Comparison of ENCODE assay signal across 7 mouse cellular contexts in the genomic region with DNA sequence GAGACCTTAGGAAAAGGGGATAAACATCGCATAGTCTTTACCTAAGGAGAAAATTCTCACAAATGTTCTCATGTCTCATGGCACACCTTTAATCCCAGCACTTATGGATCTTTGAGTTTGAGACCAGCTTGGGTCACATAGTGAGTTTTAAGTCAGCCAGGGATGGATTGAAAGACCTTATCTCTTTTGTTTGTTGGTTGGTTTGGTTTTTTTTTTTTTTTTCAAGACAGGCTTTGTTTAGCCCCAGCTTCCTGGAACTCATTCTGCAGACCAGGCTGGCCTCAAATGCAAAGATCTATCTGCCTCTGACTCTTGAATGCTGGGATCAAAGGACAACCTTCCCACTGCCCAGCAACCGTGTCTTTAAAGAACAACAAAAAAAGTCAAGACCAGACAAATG. TPM values are rescaled to one million over a fixed set of nuclear protein-coding genes. Genes with fewer than 3 reads are reported as not detected.
DNase-seq lines count a peak whose midpoint lies in the region; ATAC-seq and TF ChIP-seq lines count a peak whose summit lies in the region.

No protein-coding gene starts in this region.

- WGBS in lung, embryonic 16.5 days = 46% methylated on average over 2 of the region's 2 CpGs
- WGBS in forebrain, embryonic 14.5 days = 53% methylated on average over 2 of the region's 2 CpGs
- WGBS in liver, embryonic 11.5 days = 54% methylated on average over 2 of the region's 2 CpGs
- 46% methylated on average over 2 of the region's 2 CpGs for WGBS in stomach, postnatal 0 days
- WGBS in thymus, adult 2 months = 62% methylated on average over 2 of the region's 2 CpGs

- peaks cover 15% of the 10 kb centered on the region for H3K4me1 ChIP-seq in lung, embryonic 16.5 days (replicated peaks; ENCODE audit: control insufficient read depth, insufficient read depth, low read length)
- peaks cover 11% of the 10 kb centered on the region for H3K4me1 ChIP-seq in forebrain, embryonic 14.5 days (ENCODE audit: control insufficient read depth, insufficient read depth, low read length)
- H3K4me1 ChIP-seq in liver, embryonic 11.5 days (replicated peaks; ENCODE audit: control insufficient read depth, insufficient read depth, low read length) = peaks cover 20% of the 10 kb centered on the region
- peaks cover 4% of the 10 kb centered on the region; the same call in 1 of the 2 replicates for H3K4me1 ChIP-seq in stomach, postnatal 0 days (replicated peaks; ENCODE audit: control insufficient read depth, insufficient read depth)
- H3K4me1 ChIP-seq in thymus, adult 2 months (replicated peaks; ENCODE audit: control insufficient read depth, insufficient read depth, low read length) = peaks cover 12% of the 10 kb centered on the region

- TF ChIP-seq EP300 in stomach, postnatal 0 days (optimal IDR thresholded peaks at IDR 0.05) = no peak

- H3K36me3 ChIP-seq in lung, embryonic 16.5 days (ENCODE audit: control insufficient read depth, insufficient read depth, low read length) = no peaks in the 10 kb centered on the region
- H3K36me3 ChIP-seq in forebrain, embryonic 14.5 days (ENCODE audit: control insufficient read depth, insufficient read depth, low read length) = no peaks in the 10 kb centered on the region
- H3K36me3 ChIP-seq in liver, embryonic 11.5 days (ENCODE audit: control insufficient read depth, insufficient read depth, low read length) = no peaks in the 10 kb centered on the region
- no peaks in the 10 kb centered on the region for H3K36me3 ChIP-seq in stomach, postnatal 0 days (ENCODE audit: control insufficient read depth, insufficient read depth, low read length)
- no peaks in the 10 kb centered on the region for H3K36me3 ChIP-seq in thymus, adult 2 months (ENCODE audit: control insufficient read depth, insufficient read depth, low read length)

- no peak for TF ChIP-seq CTCF in stomach, postnatal 0 days (IDR thresholded peaks at IDR 0.05; ENCODE audit: low read depth)
- TF ChIP-seq CTCF in thymus, adult 2 months (IDR thresholded peaks at IDR 0.05; ENCODE audit: borderline replicate concordance, control insufficient read depth, extremely low read depth, insufficient read depth, low read length, poor library complexity) = no peak

- ATAC-seq in lung, embryonic 16.5 days (ENCODE audit: low read depth) = no peak
- ATAC-seq in forebrain, embryonic 14.5 days = no peak
- no peak for ATAC-seq in liver, embryonic 11.5 days (replicated peaks; ENCODE audit: low FRiP score)
- ATAC-seq in stomach, postnatal 0 days (ENCODE audit: low FRiP score, low TSS enrichment) = no peak

- H3K4me2 ChIP-seq in lung, embryonic 16.5 days (ENCODE audit: low read depth, low read length) = peak overlapping the region; percentile 71
- peak overlapping the region; percentile 81 for H3K4me2 ChIP-seq in forebrain, embryonic 14.5 days (ENCODE audit: low read length)
- peak overlapping the region; percentile 81 for H3K4me2 ChIP-seq in liver, embryonic 11.5 days
- H3K4me2 ChIP-seq in stomach, postnatal 0 days (replicated peaks; ENCODE audit: low read depth) = peak overlapping the region; percentile 62

- H3K9ac ChIP-seq in lung, embryonic 16.5 days (ENCODE audit: low read length) = peak overlapping the region; percentile 94
- H3K9ac ChIP-seq in forebrain, embryonic 14.5 days (ENCODE audit: low read length) = peak overlapping the region; percentile 98; the same call in 1 of the 2 replicates
- H3K9ac ChIP-seq in liver, embryonic 11.5 days (ENCODE audit: low read depth, low read length) = peak overlapping the region; percentile 99
- no peak overlapping the region for H3K9ac ChIP-seq in stomach, postnatal 0 days (ENCODE audit: low read length)

- H3K27me3 ChIP-seq in lung, embryonic 16.5 days (ENCODE audit: control insufficient read depth, insufficient read depth, low read depth, low read length) = no peaks in the 10 kb centered on the region
- no peaks in the 10 kb centered on the region for H3K27me3 ChIP-seq in forebrain, embryonic 14.5 days (replicated peaks; ENCODE audit: control insufficient read depth, insufficient read depth, low read length)
- no peaks in the 10 kb centered on the region for H3K27me3 ChIP-seq in liver, embryonic 11.5 days (replicated peaks; ENCODE audit: control insufficient read depth, insufficient read depth, low read length)
- no peaks in the 10 kb centered on the region for H3K27me3 ChIP-seq in stomach, postnatal 0 days (ENCODE audit: control insufficient read depth, insufficient read depth, low read length)
- no peaks in the 10 kb centered on the region for H3K27me3 ChIP-seq in thymus, adult 2 months (ENCODE audit: control insufficient read depth, insufficient read depth, low read length)

- H3K9me3 ChIP-seq in lung, embryonic 16.5 days (ENCODE audit: control insufficient read depth, low read length) = peaks cover 5% of the 10 kb centered on the region; the same call in 1 of the 2 replicates
- no peaks in the 10 kb centered on the region; the same call in 1 of the 2 replicates for H3K9me3 ChIP-seq in forebrain, embryonic 14.5 days (replicated peaks; ENCODE audit: control insufficient read depth, low read length)
- H3K9me3 ChIP-seq in liver, embryonic 11.5 days (ENCODE audit: control insufficient read depth, low read length) = no peaks in the 10 kb centered on the region
- no peaks in the 10 kb centered on the region for H3K9me3 ChIP-seq in stomach, postnatal 0 days (ENCODE audit: control insufficient read depth, low read length)

- no peak for DNase-seq in lung, adult 18-20 months
- DNase-seq in forebrain, embryonic 14.5 days (ENCODE audit: low spot score) = no peak
- DNase-seq in liver, embryonic 11.5 days (ENCODE audit: low spot score) = no peak
- no peak for DNase-seq in stomach, postnatal 0 days (ENCODE audit: low spot score)
- no peak for DNase-seq in thymus, adult 2 months
- no peak for DNase-seq in layer of hippocampus, adult 11-12 months (ENCODE audit: low spot score)

- TF ChIP-seq POLR2A in thymus, adult 2 months (IDR thresholded peaks at IDR 0.05; ENCODE audit: control insufficient read depth, extremely low read depth, insufficient read depth, low read length, poor library complexity) = no peak

- H3K27ac ChIP-seq in lung, embryonic 16.5 days (ENCODE audit: low read length) = peak overlapping the region; percentile 63; the same call in 1 of the 2 replicates
- H3K27ac ChIP-seq in forebrain, embryonic 14.5 days (ENCODE audit: low read depth, low read length) = peak overlapping the region; percentile 79; the same call in 1 of the 2 replicates
- H3K27ac ChIP-seq in liver, embryonic 11.5 days (ENCODE audit: low read depth, low read length) = peak overlapping the region; percentile 84; the same call in 1 of the 2 replicates
- H3K27ac ChIP-seq in stomach, postnatal 0 days (replicated peaks) = no peak overlapping the region; the same call in 1 of the 2 replicates
- no peak overlapping the region for H3K27ac ChIP-seq in thymus, adult 2 months (ENCODE audit: control insufficient read depth, insufficient read depth, low read length)

- H3K4me3 ChIP-seq in lung, embryonic 16.5 days (ENCODE audit: low read length) = peak overlapping the region; percentile 97
- peak overlapping the region; percentile 96 for H3K4me3 ChIP-seq in forebrain, embryonic 14.5 days (ENCODE audit: low read depth, low read length)
- H3K4me3 ChIP-seq in liver, embryonic 11.5 days (ENCODE audit: low read depth, low read length) = peak overlapping the region; percentile 100
- peak overlapping the region; percentile 100 for H3K4me3 ChIP-seq in stomach, postnatal 0 days (ENCODE audit: low read depth, low read length)
- no peak overlapping the region for H3K4me3 ChIP-seq in thymus, adult 2 months (ENCODE audit: control insufficient read depth, insufficient read depth, low read length)

RNA-seq across cellular contexts. Expression of a gene that starts 4.4 kb away (rescaled TPM):
- polyA plus RNA-seq in lung, embryonic 16.5 days (2015; fragmentation: Nextera tagmentation; extraction: Ambion mirVana) = 31.5 and 36.3 TPM in 2 replicates
- polyA plus RNA-seq in forebrain, embryonic 14.5 days (2014; fragmentation: Nextera tagmentation; extraction: Ambion mirVana) = 22.5 and 22.7 TPM in 2 replicates
- polyA plus RNA-seq in liver, embryonic 11.5 days (2014; fragmentation: Nextera tagmentation; extraction: Ambion mirVana) = 43.3 and 49.0 TPM in 2 replicates
- polyA plus RNA-seq in stomach, postnatal 0 days (2015; fragmentation: Nextera tagmentation; extraction: Ambion mirVana) = 33.2 and 34.4 TPM in 2 replicates
- polyA plus RNA-seq in thymus, adult 2 months (2012; rRNA removed) = 31.8 and 44.4 TPM in 2 replicates

RNA-seq across cellular contexts. Expression of a gene that starts 34.0 kb away (rescaled TPM):
- polyA plus RNA-seq in lung, embryonic 16.5 days (2015; fragmentation: Nextera tagmentation; extraction: Ambion mirVana) = 68.1 and 70.8 TPM in 2 replicates
- polyA plus RNA-seq in forebrain, embryonic 14.5 days (2014; fragmentation: Nextera tagmentation; extraction: Ambion mirVana) = 49.6 and 50.8 TPM in 2 replicates
- 80.5 and 83.7 TPM in 2 replicates for polyA plus RNA-seq in liver, embryonic 11.5 days (2014; fragmentation: Nextera tagmentation; extraction: Ambion mirVana)
- 72.0 and 76.2 TPM in 2 replicates for polyA plus RNA-seq in stomach, postnatal 0 days (2015; fragmentation: Nextera tagmentation; extraction: Ambion mirVana)
- polyA plus RNA-seq in thymus, adult 2 months (2012; rRNA removed) = 24.4 and 24.8 TPM in 2 replicates

RNA-seq across cellular contexts. Expression of a gene that starts 34.1 kb away (rescaled TPM):
- 21.6 and 24.8 TPM in 2 replicates for polyA plus RNA-seq in lung, embryonic 16.5 days (2015; fragmentation: Nextera tagmentation; extraction: Ambion mirVana)
- polyA plus RNA-seq in forebrain, embryonic 14.5 days (2014; fragmentation: Nextera tagmentation; extraction: Ambion mirVana) = 25.2 and 29.4 TPM in 2 replicates
- 28.5 and 32.2 TPM in 2 replicates for polyA plus RNA-seq in liver, embryonic 11.5 days (2014; fragmentation: Nextera tagmentation; extraction: Ambion mirVana)
- polyA plus RNA-seq in stomach, postnatal 0 days (2015; fragmentation: Nextera tagmentation; extraction: Ambion mirVana) = 12.6 and 13.8 TPM in 2 replicates
- polyA plus RNA-seq in thymus, adult 2 months (2012; rRNA removed) = 15.4 and 15.6 TPM in 2 replicates

RNA-seq across cellular contexts. Expression of a gene that starts 49.7 kb away (rescaled TPM):
- 31.1 and 32.4 TPM in 2 replicates for polyA plus RNA-seq in lung, embryonic 16.5 days (2015; fragmentation: Nextera tagmentation; extraction: Ambion mirVana)
- polyA plus RNA-seq in forebrain, embryonic 14.5 days (2014; fragmentation: Nextera tagmentation; extraction: Ambion mirVana) = 30.0 and 38.7 TPM in 2 replicates
- 39.6 and 41.1 TPM in 2 replicates for polyA plus RNA-seq in liver, embryonic 11.5 days (2014; fragmentation: Nextera tagmentation; extraction: Ambion mirVana)
- 33.0 and 33.6 TPM in 2 replicates for polyA plus RNA-seq in stomach, postnatal 0 days (2015; fragmentation: Nextera tagmentation; extraction: Ambion mirVana)
- 19.7 and 21.0 TPM in 2 replicates for polyA plus RNA-seq in thymus, adult 2 months (2012; rRNA removed)

Comparison
In these comparisons a context has a peak if more than half of its experiments do, and no peak if none do; other contexts are left out.
1. H3K27ac ChIP-seq: peak in lung, embryonic 16.5 days (single experiment), forebrain, embryonic 14.5 days (single experiment) and liver, embryonic 11.5 days (single experiment); none in stomach, postnatal 0 days (single experiment) and thymus, adult 2 months (single experiment).
2. Peak in every context shown above with its lines, with median percentiles within 50 percentile points of each other: H3K4me2 ChIP-seq.